9 mouse cellular contexts compared by ENCODE assay signal in genomic region chr12:91423125-91423820, GRCm38 (mm10). TPM values are rescaled to one million over a fixed set of nuclear protein-coding genes. Genes with fewer than 3 reads are reported as not detected.
A peak's percentile ranks its signal among the peaks of the same experiment; 100 is the strongest.
DNase-seq lines count a peak whose midpoint lies in the region; ATAC-seq and TF ChIP-seq lines count a peak whose summit lies in the region.
"Had no signal": no experiment of that assay in that cellular context is flagged by ENCODE, and none has a peak within 500 bp of the region (broad histone marks: within the 10 kb centered on the region; RNA-seq: fewer than 3 reads in every experiment).

No protein-coding gene starts in this region.

- no peak for ATAC-seq in hindbrain, embryonic 12.5 days (ENCODE audit: low FRiP score)
- peak; percentile 86; the same call in 1 of the 2 replicates for ATAC-seq in kidney, embryonic 16.5 days (ENCODE audit: low FRiP score, low TSS enrichment)
- 0 out of 2 replicates have a peak, but pooled peaks have one; percentile 33 for ATAC-seq in midbrain, embryonic 15.5 days (replicated peaks)

- TF ChIP-seq CTCF in cortical plate, adult 2 months (IDR thresholded peaks at IDR 0.05; ENCODE audit: extremely low read depth, insufficient read depth, low read length): peak; percentile 56; the same call in 1 of the 2 replicates

- no peaks in the 10 kb centered on the region for H3K9me3 ChIP-seq in hindbrain, embryonic 10.5 days
- H3K9me3 ChIP-seq in hindbrain, embryonic 12.5 days (replicated peaks): no peaks in the 10 kb centered on the region
- no peaks in the 10 kb centered on the region for H3K9me3 ChIP-seq in ES-E14 (ENCODE audit: control insufficient read depth, insufficient read depth, low read depth, low read length)
- H3K9me3 ChIP-seq in kidney, embryonic 16.5 days (ENCODE audit: low read length): no peaks in the 10 kb centered on the region
- no peaks in the 10 kb centered on the region for H3K9me3 ChIP-seq in midbrain, embryonic 15.5 days
- H3K9me3 ChIP-seq: limb, embryonic 15.5 days had no signal

- H3K4me1 ChIP-seq in hindbrain, embryonic 10.5 days (replicated peaks): peaks cover 12% of the 10 kb centered on the region
- H3K4me1 ChIP-seq in hindbrain, embryonic 12.5 days: no peaks in the 10 kb centered on the region
- H3K4me1 ChIP-seq in ES-E14 (ENCODE audit: control insufficient read depth in 2 of 2, insufficient read depth in 2 of 2, low read length in 2 of 2, poor library complexity in 1 of 2): no peaks in the 10 kb centered on the region
- no peaks in the 10 kb centered on the region for H3K4me1 ChIP-seq in cortical plate, adult 2 months (ENCODE audit: control insufficient read depth, insufficient read depth, low read length)
- H3K4me1 ChIP-seq in kidney, embryonic 16.5 days (ENCODE audit: insufficient read depth, low read length): no peaks in the 10 kb centered on the region
- no peaks in the 10 kb centered on the region for H3K4me1 ChIP-seq in midbrain, embryonic 15.5 days
- H3K4me1 ChIP-seq: limb, embryonic 15.5 days had no signal

- no peaks in the 10 kb centered on the region for H3K36me3 ChIP-seq in hindbrain, embryonic 10.5 days
- H3K36me3 ChIP-seq in hindbrain, embryonic 12.5 days: no peaks in the 10 kb centered on the region
- H3K36me3 ChIP-seq in ES-E14 (ENCODE audit: control insufficient read depth, insufficient read depth, low read length, poor library complexity, severe bottlenecking): no peaks in the 10 kb centered on the region
- H3K36me3 ChIP-seq in kidney, embryonic 16.5 days (ENCODE audit: insufficient read depth, low read length): no peaks in the 10 kb centered on the region
- no peaks in the 10 kb centered on the region for H3K36me3 ChIP-seq in midbrain, embryonic 15.5 days (replicated peaks)
- H3K36me3 ChIP-seq: limb, embryonic 15.5 days had no signal

- H3K9ac ChIP-seq in hindbrain, embryonic 12.5 days: no peak overlapping the region
- H3K9ac ChIP-seq in ES-E14 (ENCODE audit: insufficient read depth, low read depth, low read length, poor library complexity, severe bottlenecking): no peak overlapping the region
- H3K9ac ChIP-seq in kidney, embryonic 16.5 days (replicated peaks; ENCODE audit: low read length): no peak overlapping the region
- no peak overlapping the region for H3K9ac ChIP-seq in midbrain, embryonic 15.5 days
- H3K9ac ChIP-seq: limb, embryonic 15.5 days had no signal

- peak; percentile 10 for DNase-seq in hindbrain, embryonic 10.5 days (ENCODE audit: low spot score)
- DNase-seq in A20 (ENCODE audit: low read depth, low spot score) (peak; percentile 76), ES-E14 (ENCODE audit: low read depth, low spot score) (peak; percentile 39)
- DNase-seq in urinary bladder, adult 18-20 months (ENCODE audit: low spot score in 2 of 2): no peak

- in situ Hi-C loops in ES-E14 (cut with MboI; ENCODE audit: low sequenced_read_pairs in 2 of 2, unreplicated experiment in 2 of 2): loop anchor here (25.0 kb wide), 1 partner anchor 364 kb away; the partner anchor contains the start of gene Ston2 (in 2 of the 2)

- H3K4me3 ChIP-seq in hindbrain, embryonic 10.5 days: no peak overlapping the region
- no peak overlapping the region for H3K4me3 ChIP-seq in hindbrain, embryonic 12.5 days
- no peak overlapping the region for H3K4me3 ChIP-seq in ES-E14 (ENCODE audit: insufficient read depth in 1 of 2, low read depth in 1 of 2, low read length in 2 of 2, poor library complexity in 1 of 2, severe bottlenecking in 1 of 2)
- no peak overlapping the region for H3K4me3 ChIP-seq in cortical plate, adult 2 months (ENCODE audit: insufficient read depth, low read length)
- no peak overlapping the region for H3K4me3 ChIP-seq in kidney, embryonic 16.5 days (ENCODE audit: low read length)
- no peak overlapping the region for H3K4me3 ChIP-seq in midbrain, embryonic 15.5 days
- H3K4me3 ChIP-seq: limb, embryonic 15.5 days had no signal

- H3K27ac ChIP-seq in hindbrain, embryonic 10.5 days: no peak overlapping the region
- no peak overlapping the region for H3K27ac ChIP-seq in hindbrain, embryonic 12.5 days
- no peak overlapping the region for H3K27ac ChIP-seq in ES-E14 (ENCODE audit: insufficient read depth, low read depth, low read length, poor library complexity, severe bottlenecking)
- H3K27ac ChIP-seq in cortical plate, adult 2 months (ENCODE audit: insufficient read depth, low read length): no peak overlapping the region
- H3K27ac ChIP-seq in kidney, embryonic 16.5 days (ENCODE audit: low read length): no peak overlapping the region
- no peak overlapping the region for H3K27ac ChIP-seq in midbrain, embryonic 15.5 days
- H3K27ac ChIP-seq: limb, embryonic 15.5 days had no signal

- no peak for TF ChIP-seq POLR2A in cortical plate, adult 2 months (IDR thresholded peaks at IDR 0.05; ENCODE audit: extremely low read depth, insufficient read depth, low read length)

- 77% methylated on average over 11 of the region's 11 CpGs for WGBS in hindbrain, embryonic 10.5 days
- 73% methylated on average over 11 of the region's 11 CpGs for WGBS in hindbrain, embryonic 12.5 days
- WGBS in kidney, embryonic 16.5 days: 54% methylated on average over 11 of the region's 11 CpGs
- 69% methylated on average over 11 of the region's 11 CpGs for WGBS in midbrain, embryonic 15.5 days

- no peaks in the 10 kb centered on the region for H3K27me3 ChIP-seq in hindbrain, embryonic 10.5 days (ENCODE audit: insufficient read depth, poor library complexity, severe bottlenecking)
- no peaks in the 10 kb centered on the region for H3K27me3 ChIP-seq in hindbrain, embryonic 12.5 days
- no peaks in the 10 kb centered on the region for H3K27me3 ChIP-seq in kidney, embryonic 16.5 days (ENCODE audit: insufficient read depth, low read length)
- H3K27me3 ChIP-seq in midbrain, embryonic 15.5 days (replicated peaks): no peaks in the 10 kb centered on the region
- H3K27me3 ChIP-seq: limb, embryonic 15.5 days had no signal

- no peak overlapping the region for H3K4me2 ChIP-seq in hindbrain, embryonic 12.5 days (replicated peaks)
- H3K4me2 ChIP-seq in kidney, embryonic 16.5 days (replicated peaks; ENCODE audit: low read depth, low read length): 0 out of 2 replicates have a peak overlapping the region, but pooled peaks have one; percentile 5
- no peak overlapping the region for H3K4me2 ChIP-seq in midbrain, embryonic 15.5 days
- H3K4me2 ChIP-seq: limb, embryonic 15.5 days had no signal

TF ChIP-seq in ES-E14, 5 proteins besides CTCF, POLR2A, EP300 and RAD21:
- TF ChIP-seq CHD2 (IDR thresholded peaks at IDR 0.05; ENCODE audit: low read depth, low read length) (no peak), MAFK (IDR thresholded peaks at IDR 0.05; ENCODE audit: insufficient read depth, low read depth, low read length) (no peak), ZC3H11A (IDR thresholded peaks at IDR 0.05; ENCODE audit: borderline replicate concordance, low read depth, low read length) (no peak), ZNF384 (IDR thresholded peaks at IDR 0.05; ENCODE audit: low read depth, low read length) (no peak), HCFC1 (IDR thresholded peaks at IDR 0.05; ENCODE audit: borderline replicate concordance, insufficient read depth, low read length) (no peak)
TF ChIP-seq in ES-E14: peak in this region for 0.

RNA-seq across cellular contexts. Expression of gene Tshr, which starts 38.9 kb away (rescaled TPM):
- polyA plus RNA-seq in hindbrain, embryonic 10.5 days (2016; fragmentation: Nextera tagmentation; extraction: Ambion mirVana): 0.27 TPM in 1 of 2 replicates, not detected in the other
- polyA plus RNA-seq in hindbrain, embryonic 12.5 days (2016; fragmentation: Nextera tagmentation; extraction: Ambion mirVana): 0.25 and 0.39 TPM in 2 replicates
- total RNA-seq in ES-E14 (2012; rRNA removed): 0.11 and 0.22 TPM in 2 replicates
- polyA plus RNA-seq in cortical plate, adult 2 months (2012; rRNA removed): 0.23 and 0.25 TPM in 2 replicates
- polyA plus RNA-seq in kidney, embryonic 16.5 days (2015; fragmentation: Nextera tagmentation; extraction: Ambion mirVana): 0.81 and 1.0 TPM in 2 replicates
- 0.18 and 0.23 TPM in 2 replicates for polyA plus RNA-seq in midbrain, embryonic 15.5 days (2015; fragmentation: Nextera tagmentation; extraction: Ambion mirVana)

RNA-seq across cellular contexts. Expression of gene Cep128, which starts 39.1 kb away (rescaled TPM):
- 9.0 and 10.4 TPM in 2 replicates for polyA plus RNA-seq in hindbrain, embryonic 10.5 days (2016; fragmentation: Nextera tagmentation; extraction: Ambion mirVana)
- polyA plus RNA-seq in hindbrain, embryonic 12.5 days (2016; fragmentation: Nextera tagmentation; extraction: Ambion mirVana): 8.1 and 8.7 TPM in 2 replicates
- 8.9 and 10.1 TPM in 2 replicates for total RNA-seq in ES-E14 (2012; rRNA removed)
- 5.9 TPM in 2 replicates for polyA plus RNA-seq in cortical plate, adult 2 months (2012; rRNA removed)
- 7.2 and 9.3 TPM in 2 replicates for polyA plus RNA-seq in kidney, embryonic 16.5 days (2015; fragmentation: Nextera tagmentation; extraction: Ambion mirVana)
- polyA plus RNA-seq in midbrain, embryonic 15.5 days (2015; fragmentation: Nextera tagmentation; extraction: Ambion mirVana): 3.9 and 4.0 TPM in 2 replicates

Comparison
In these comparisons a context has a peak if more than half of its experiments do, and no peak if none do; other contexts are left out.
1. DNase-seq: peak in hindbrain, embryonic 10.5 days (single experiment), A20 (single experiment) and ES-E14 (single experiment); none in urinary bladder, adult 18-20 months (0 of 2).